Mouse (Mus musculus) neutrophil, adult 83 days (primary cell): ENCODE results near the gene Gm13090. TPM values are rescaled to one million over a fixed set of nuclear protein-coding genes. Genes with fewer than 3 reads are reported as not detected.

ENCODE experiments used
- total RNA-seq, 2 experiments: library from RNA; stranded (reverse); gene quantifications; one replicate each; pipeline ENCODE4 v1.2.4; 2023

Gm13090 gene
- not detected for total RNA-seq

DNA sequence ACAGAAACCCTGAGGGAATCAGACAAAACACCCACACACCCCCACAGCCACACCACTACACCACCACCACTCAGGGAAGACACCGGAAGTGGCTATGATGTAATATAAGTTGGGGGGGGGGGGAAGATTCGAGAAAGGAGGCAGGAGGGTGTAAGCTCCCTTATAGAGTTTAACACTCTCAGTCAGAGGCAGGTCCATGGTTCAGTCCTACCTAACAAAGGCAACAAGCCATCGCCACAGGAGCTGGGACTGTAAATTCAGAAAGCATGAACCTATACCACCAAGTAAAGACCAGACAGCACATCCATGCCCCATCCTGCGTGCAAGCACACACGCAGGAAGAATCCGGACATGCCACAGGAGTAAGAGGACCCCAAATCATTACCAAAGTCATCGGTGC is at the start of gene Gm13090:
Gene Gm13090, plus strand, starts transcription at position 301 of the 400 bp plus-strand sequence.

DNA sequence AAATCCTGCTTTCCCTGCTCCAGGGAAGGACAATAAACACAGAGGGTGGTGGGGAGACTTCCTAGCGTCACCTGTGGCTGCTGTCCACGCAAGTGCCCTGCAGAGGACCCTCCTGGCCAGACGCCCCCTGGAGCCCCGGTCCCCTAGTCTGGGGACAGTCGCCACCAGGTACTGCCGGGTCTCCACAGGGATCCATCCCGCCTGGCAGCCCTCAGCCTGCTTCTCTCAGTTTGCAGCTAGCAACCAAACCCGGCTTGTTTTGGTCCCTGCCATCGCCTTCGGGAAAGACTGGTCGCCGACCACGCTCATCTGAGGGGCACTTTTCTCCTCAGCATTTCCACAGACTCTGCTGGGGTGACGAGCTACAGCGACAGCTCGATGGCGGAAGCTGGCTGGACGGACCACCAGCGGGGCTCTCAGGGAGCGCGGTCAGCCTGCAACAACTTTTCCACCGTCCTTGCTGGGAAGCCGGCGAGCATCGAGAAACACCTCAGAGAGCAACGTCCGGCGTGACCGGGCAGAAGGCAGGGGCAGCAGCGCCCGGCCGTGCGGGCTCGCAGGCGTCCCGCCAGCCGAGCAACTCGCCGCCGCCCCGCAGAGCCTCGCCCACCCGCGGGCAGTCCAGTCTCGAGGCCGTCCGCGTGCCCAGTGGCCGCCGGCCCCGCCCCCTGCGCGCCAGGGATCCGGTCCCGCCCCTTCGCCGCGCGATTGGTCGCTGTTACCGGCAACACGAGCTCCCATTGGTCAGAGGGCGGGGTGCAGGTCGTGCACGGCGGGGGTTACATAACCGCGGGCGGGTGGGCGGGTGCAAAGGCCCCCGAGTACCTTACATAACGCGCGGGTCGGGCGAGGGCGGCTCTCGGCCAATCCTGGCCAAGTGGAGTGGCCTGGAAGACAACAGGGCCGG is 45.1 kb upstream of the Gm13090 start, which contains the start of gene Per3:
Gene Per3, minus strand, starts transcription at position 629 of the 907 bp plus-strand sequence.

DNA sequence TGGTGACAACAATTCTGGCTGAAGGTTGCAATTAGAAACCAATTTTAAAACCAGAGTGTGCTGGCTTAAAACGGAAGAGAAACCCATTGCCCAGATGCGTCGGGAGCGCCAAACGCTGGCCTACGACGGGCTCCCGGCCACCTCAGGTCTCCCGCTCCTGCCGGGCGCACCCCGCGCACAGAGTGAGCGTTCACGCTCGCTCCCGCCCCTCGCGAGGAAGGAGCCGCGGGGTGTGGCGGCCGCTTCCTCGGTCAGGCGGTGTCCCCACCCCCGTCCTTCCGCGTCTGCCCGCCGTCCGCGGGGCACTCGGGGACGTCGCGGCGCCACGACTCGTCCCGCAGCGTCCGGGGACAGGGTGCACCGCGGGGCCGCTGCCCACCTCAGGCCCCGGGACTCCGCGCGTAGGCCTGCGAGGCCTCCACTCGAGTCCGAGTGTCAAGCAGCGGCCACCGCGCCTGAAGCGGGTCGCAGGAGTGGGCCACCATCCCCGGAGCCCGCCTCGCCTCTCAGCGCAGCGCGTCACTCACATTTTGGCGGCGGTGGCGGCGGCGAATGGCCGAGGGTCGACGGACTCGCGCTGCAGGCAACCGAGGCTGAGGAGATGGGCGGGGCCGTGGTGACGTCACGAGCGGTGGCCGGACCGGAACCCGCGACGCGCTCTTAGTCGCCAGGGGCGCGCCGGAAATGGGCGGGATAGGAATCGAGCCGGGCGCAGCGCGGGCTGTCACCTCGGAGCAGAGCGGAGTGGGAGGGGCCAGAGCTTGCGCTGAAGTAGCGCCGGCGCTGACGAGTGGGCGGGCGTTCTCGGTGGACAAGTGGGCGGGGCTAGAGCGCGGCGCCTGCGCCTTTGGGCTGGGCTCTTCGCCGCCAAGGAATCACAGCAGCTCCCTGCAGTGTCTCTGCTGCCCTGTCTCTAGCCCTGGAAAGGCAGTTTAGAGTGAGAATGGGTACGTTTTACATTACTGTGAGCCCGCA is 31.7 kb upstream of the Gm13090 start, which contains the start of gene Vamp3:
Gene Vamp3, minus strand, starts transcription at position 617 of the 975 bp plus-strand sequence.

Other genes starting within 250 kb of the Gm13090 start
- gene Errfi1, start 235.7 kb upstream of the Gm13090 start, total RNA-seq: 1 to 10 TPM; 6.8 to 7.3 TPM
- gene Park7, start 175.1 kb upstream of the Gm13090 start, total RNA-seq: 10 to 100 TPM; 76.2 to 87.0 TPM
- not detected for gene Tnfrsf9, start 175.0 kb upstream of the Gm13090 start, total RNA-seq
- not detected for gene Uts2, start 92.5 kb upstream of the Gm13090 start, total RNA-seq
- gene Per3, start 44.9 kb upstream of the Gm13090 start, total RNA-seq: 1 to 10 TPM; 3.2 to 3.6 TPM
- 100 to 1,000 TPM; 104 to 108 TPM for gene Vamp3, start 31.6 kb upstream of the Gm13090 start, total RNA-seq